Mouse (Mus musculus): ENCODE measurements around the gene Phf20. TPM values are rescaled to one million over a fixed set of nuclear protein-coding genes. Genes with fewer than 3 reads are reported as not detected.
"Not testable (repeated sequence)": the region's sequence is repeated elsewhere in the genome, so short reads cannot be mapped to it uniquely, and the experiment has no call there.

The Phf20 gene
- polyA plus RNA-seq, 1 experiment: 13.4 TPM

DNA sequence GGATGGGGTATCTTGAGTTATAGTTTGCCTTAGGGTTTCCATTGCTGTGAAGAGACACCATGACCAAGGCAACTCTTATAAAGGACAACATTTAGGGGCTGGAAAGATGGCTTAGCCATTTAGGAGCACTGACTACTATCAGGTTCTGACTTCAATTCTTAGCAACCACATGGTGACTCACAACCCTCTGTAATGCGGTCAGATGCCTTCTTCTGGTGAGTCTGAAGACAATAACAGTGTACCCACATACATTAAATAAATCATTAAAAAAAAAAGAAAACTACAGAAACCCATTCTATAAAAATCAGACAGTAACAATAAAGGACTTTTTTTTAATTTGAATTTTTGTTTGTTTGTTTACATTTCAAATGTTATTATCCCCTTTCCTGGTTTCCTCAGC lies 32.9 kb downstream of the Phf20 start:
- TF ChIP-seq TCF3 (IDR thresholded peaks at IDR 0.05; ENCODE audit: insufficient read length, low read depth) (no peak), USF1 (IDR thresholded peaks at IDR 0.05; ENCODE audit: low read depth) (peak; percentile 25)
- Histone ChIP-seq H3K36me3 (ENCODE audit: control insufficient read depth, insufficient read depth) (peaks cover 16% of the 10 kb centered on the region), H3K27me3 (ENCODE audit: control insufficient read depth, insufficient read depth, insufficient read length) (no peaks in the 10 kb centered on the region)

DNA sequence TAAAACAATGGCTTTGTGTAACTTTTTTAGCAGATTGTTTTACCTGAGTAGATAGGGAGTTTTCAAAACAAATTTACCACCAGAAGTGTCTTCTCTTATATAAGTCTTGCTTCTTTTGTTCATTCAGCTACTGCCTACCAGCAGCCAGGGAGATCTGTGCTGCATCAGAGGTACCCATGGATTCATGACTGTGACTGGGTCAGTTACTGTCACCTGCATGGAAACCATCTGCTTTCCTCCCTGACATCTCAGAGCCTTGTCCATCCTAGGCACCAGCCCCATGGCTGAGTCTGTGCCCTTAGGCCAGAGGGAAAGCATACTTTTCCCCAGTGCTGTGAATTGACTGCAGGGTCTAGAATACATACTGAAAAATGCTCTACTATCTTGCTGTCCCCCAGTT lies 35.1 kb downstream of the Phf20 start:
- H3K4me3 ChIP-seq: no peak overlapping the region
- peaks cover 81% of the 10 kb centered on the region for H3K79me2 ChIP-seq (ENCODE audit: control insufficient read depth, insufficient read depth)
- no peak for TF ChIP-seq CEBPB (IDR thresholded peaks at IDR 0.05; ENCODE audit: insufficient read depth, poor library complexity, severe bottlenecking)
- TF ChIP-seq MYOG (IDR thresholded peaks at IDR 0.05; ENCODE audit: control insufficient read depth in 1 of 3, insufficient read depth in 1 of 3, insufficient read length in 2 of 3, low read depth in 2 of 3): no peak
- TF ChIP-seq SRF (IDR thresholded peaks at IDR 0.05; ENCODE audit: control insufficient read depth, insufficient read length, low read depth): no peak
- no peak for TF ChIP-seq POLR2AphosphoS2 (IDR thresholded peaks at IDR 0.05; ENCODE audit: insufficient read length, low read depth)
- TF ChIP-seq MAX (IDR thresholded peaks at IDR 0.05; ENCODE audit: low read depth): no peak
- no peak for TF ChIP-seq POLR2A (IDR thresholded peaks at IDR 0.05; ENCODE audit: insufficient read length, low read depth)
- no peak for TF ChIP-seq E2F4 (IDR thresholded peaks at IDR 0.05; ENCODE audit: insufficient read depth)
- TF ChIP-seq REST (IDR thresholded peaks at IDR 0.05; ENCODE audit: insufficient read depth, insufficient read length): no peak
- TF ChIP-seq TCF3 (IDR thresholded peaks at IDR 0.05; ENCODE audit: insufficient read length, low read depth): no peak
- TF ChIP-seq USF1 (IDR thresholded peaks at IDR 0.05; ENCODE audit: low read depth): no peak
- H3K27me3 ChIP-seq (ENCODE audit: control insufficient read depth, insufficient read depth, insufficient read length): no peaks in the 10 kb centered on the region
- no peaks in the 10 kb centered on the region for H3K36me3 ChIP-seq (ENCODE audit: control insufficient read depth, insufficient read depth)
- no peak overlapping the region for H3K4me2 ChIP-seq (ENCODE audit: low read depth)
- no peak overlapping the region for H3ac ChIP-seq (ENCODE audit: control insufficient read depth, insufficient read length)

More for the DNA sequence above, 32.9 kb downstream of the Phf20 start:
- Histone ChIP-seq H3K4me2 (ENCODE audit: low read depth) (no peak overlapping the region), H3K79me2 (ENCODE audit: control insufficient read depth, insufficient read depth) (peaks cover 72% of the 10 kb centered on the region), H3K4me3 (no peak overlapping the region), H3ac (ENCODE audit: control insufficient read depth, insufficient read length) (no peak overlapping the region)

DNA sequence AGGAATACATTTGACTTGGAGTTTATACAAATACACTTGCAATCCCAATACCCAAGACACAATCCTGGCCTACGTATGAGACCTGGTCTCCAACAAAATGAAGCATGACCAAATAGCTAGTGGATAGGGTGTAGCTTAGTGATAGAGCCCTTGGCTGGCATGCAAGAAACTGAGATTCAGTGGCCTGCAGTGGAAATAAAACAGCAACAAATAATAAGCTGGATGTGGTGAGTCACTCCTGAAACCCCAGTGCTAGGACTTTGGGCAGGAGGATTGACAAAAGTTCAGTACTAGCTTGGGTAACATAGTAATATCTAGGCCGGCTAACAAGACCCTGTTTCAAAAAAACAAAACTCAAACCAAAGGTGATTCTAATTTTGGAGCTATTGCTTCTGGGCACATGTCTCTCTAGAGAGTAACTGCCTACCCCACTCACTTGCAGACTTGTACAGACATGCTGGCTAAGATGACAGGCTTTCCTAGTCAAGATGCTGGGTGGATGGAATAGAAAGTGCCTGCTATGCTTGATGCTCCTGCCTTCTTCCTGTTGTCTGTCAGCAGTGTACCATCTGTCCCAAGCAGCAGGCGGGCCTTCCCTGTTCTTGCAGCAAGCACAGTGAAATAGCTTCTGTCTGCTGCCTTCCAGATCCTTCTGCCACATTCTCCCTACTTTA lies 37.1 kb downstream of the Phf20 start:
- Histone ChIP-seq H3K4me3 (no peak overlapping the region), H3ac (ENCODE audit: control insufficient read depth, insufficient read length) (no peak overlapping the region), H3K36me3 (ENCODE audit: control insufficient read depth, insufficient read depth) (no peaks in the 10 kb centered on the region), H3K27me3 (ENCODE audit: control insufficient read depth, insufficient read depth, insufficient read length) (no peaks in the 10 kb centered on the region), H3K4me2 (ENCODE audit: low read depth) (peak overlapping the region; percentile 53), H3K79me2 (ENCODE audit: control insufficient read depth, insufficient read depth) (peaks cover 89% of the 10 kb centered on the region)
- no peak for TF ChIP-seq REST (IDR thresholded peaks at IDR 0.05; ENCODE audit: insufficient read depth, insufficient read length)
- peak in 1 of 3 experiments; percentile 20 for TF ChIP-seq MYOD1 (IDR thresholded peaks at IDR 0.05; ENCODE audit: control insufficient read depth in 1 of 3, insufficient read length in 2 of 3, low read depth in 2 of 3)
- TF ChIP-seq POLR2AphosphoS2 (IDR thresholded peaks at IDR 0.05; ENCODE audit: insufficient read length, low read depth): no peak
- no peak for TF ChIP-seq USF1 (IDR thresholded peaks at IDR 0.05; ENCODE audit: low read depth)
- no peak for TF ChIP-seq TCF3 (IDR thresholded peaks at IDR 0.05; ENCODE audit: insufficient read length, low read depth)
- TF ChIP-seq TCF12 (IDR thresholded peaks at IDR 0.05; ENCODE audit: insufficient read depth, poor library complexity, severe bottlenecking): no peak
- no peak for TF ChIP-seq MAX (IDR thresholded peaks at IDR 0.05; ENCODE audit: low read depth)
- TF ChIP-seq SRF (IDR thresholded peaks at IDR 0.05; ENCODE audit: control insufficient read depth, insufficient read length, low read depth): no peak
- TF ChIP-seq POLR2A (IDR thresholded peaks at IDR 0.05; ENCODE audit: insufficient read length, low read depth): no peak

DNA sequence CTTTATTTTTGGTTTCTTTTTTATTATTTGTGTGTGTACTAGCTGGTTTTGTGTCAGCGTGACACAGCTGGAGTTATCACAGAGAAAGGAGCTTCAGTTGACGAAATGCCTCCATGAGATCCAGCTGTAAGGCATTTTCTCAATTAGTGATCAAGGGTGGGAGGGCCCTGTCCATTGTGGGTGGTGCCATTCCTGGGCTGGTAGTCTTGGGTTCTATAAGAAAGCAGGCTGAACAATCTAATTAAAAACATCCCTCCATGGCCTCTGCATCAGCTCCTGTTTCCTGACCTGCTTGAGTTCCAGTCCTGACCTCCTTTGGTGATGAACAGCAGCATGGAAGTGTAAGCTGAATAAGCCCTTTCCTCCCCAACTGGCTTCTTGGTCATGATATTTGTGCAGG lies 37.8 kb downstream of the Phf20 start:
- Histone ChIP-seq H3K4me2 (ENCODE audit: low read depth) (peak overlapping the region; percentile 53), H3K79me2 (ENCODE audit: control insufficient read depth, insufficient read depth) (peaks cover 87% of the 10 kb centered on the region)
- H3ac ChIP-seq (ENCODE audit: control insufficient read depth, insufficient read length); H3K4me3 ChIP-seq; H3K27me3 ChIP-seq (ENCODE audit: control insufficient read depth, insufficient read depth, insufficient read length); H3K36me3 ChIP-seq (ENCODE audit: control insufficient read depth, insufficient read depth): not testable (repeated sequence)

DNA sequence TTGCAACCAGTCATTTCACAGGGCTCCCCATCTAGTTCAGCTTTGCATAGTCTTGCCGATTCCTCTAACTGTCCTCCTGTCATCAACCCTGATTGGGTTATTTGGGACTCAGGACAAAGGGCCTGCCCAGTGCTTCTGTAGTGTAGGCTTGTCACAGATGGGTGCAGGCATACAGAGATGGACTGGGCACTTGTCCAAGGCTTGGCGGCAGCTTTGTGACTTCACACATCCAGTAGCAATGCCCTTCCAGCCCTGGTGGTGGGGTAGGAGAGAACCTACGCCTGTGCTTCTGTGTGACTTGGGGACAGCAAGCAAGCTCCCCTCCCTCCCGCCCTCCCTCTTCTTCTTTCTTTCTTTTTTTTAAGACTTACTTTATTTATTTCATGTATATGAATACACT lies 39.6 kb downstream of the Phf20 start:
- H3K79me2 ChIP-seq (ENCODE audit: control insufficient read depth, insufficient read depth): peaks cover 73% of the 10 kb centered on the region
- no peak overlapping the region for H3K4me3 ChIP-seq
- no peaks in the 10 kb centered on the region for H3K27me3 ChIP-seq (ENCODE audit: control insufficient read depth, insufficient read depth, insufficient read length)
- H3K4me2 ChIP-seq (ENCODE audit: low read depth): no peak overlapping the region
- no peak overlapping the region for H3ac ChIP-seq (ENCODE audit: control insufficient read depth, insufficient read length)
- H3K36me3 ChIP-seq (ENCODE audit: control insufficient read depth, insufficient read depth): no peaks in the 10 kb centered on the region
- TF ChIP-seq SRF (IDR thresholded peaks at IDR 0.05; ENCODE audit: control insufficient read depth, insufficient read length, low read depth) (no peak), CEBPB (IDR thresholded peaks at IDR 0.05; ENCODE audit: insufficient read depth, poor library complexity, severe bottlenecking) (no peak), MYOG (IDR thresholded peaks at IDR 0.05; ENCODE audit: control insufficient read depth in 1 of 3, insufficient read depth in 1 of 3, insufficient read length in 2 of 3, low read depth in 2 of 3) (no peak), POLR2A (IDR thresholded peaks at IDR 0.05; ENCODE audit: insufficient read length, low read depth) (no peak), E2F4 (IDR thresholded peaks at IDR 0.05; ENCODE audit: insufficient read depth) (no peak), MAX (IDR thresholded peaks at IDR 0.05; ENCODE audit: low read depth) (no peak)

DNA sequence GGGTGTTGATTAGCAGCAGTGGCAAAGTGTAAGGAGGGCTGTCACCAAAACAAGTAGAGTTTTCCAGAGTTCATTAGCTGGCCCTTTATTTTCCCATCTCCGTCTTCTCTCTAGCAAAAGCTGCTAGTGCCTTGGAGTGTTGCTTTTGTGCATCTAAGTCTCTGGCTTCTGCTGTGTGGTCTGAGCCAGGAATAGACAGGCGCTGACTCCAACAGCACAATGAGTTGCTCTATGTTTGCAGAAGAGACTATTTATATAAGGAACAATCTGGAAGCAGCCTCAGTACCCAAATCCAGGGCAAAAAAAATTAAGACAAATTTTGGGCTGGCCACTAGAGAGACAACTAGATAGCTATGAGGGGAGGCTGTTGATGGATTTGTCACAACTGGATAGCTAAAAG lies 45.4 kb downstream of the Phf20 start:
- no peak overlapping the region for H3ac ChIP-seq (ENCODE audit: control insufficient read depth, insufficient read length)
- no peak overlapping the region for H3K4me3 ChIP-seq
- peaks cover 48% of the 10 kb centered on the region for H3K79me2 ChIP-seq (ENCODE audit: control insufficient read depth, insufficient read depth)
- no peaks in the 10 kb centered on the region for H3K36me3 ChIP-seq (ENCODE audit: control insufficient read depth, insufficient read depth)
- no peaks in the 10 kb centered on the region for H3K27me3 ChIP-seq (ENCODE audit: control insufficient read depth, insufficient read depth, insufficient read length)
- no peak for TF ChIP-seq SRF (IDR thresholded peaks at IDR 0.05; ENCODE audit: control insufficient read depth, insufficient read length, low read depth)
- TF ChIP-seq CEBPB (IDR thresholded peaks at IDR 0.05; ENCODE audit: insufficient read depth, poor library complexity, severe bottlenecking): no peak
- TF ChIP-seq TCF12 (IDR thresholded peaks at IDR 0.05; ENCODE audit: insufficient read depth, poor library complexity, severe bottlenecking): no peak
- no peak for TF ChIP-seq POLR2A (IDR thresholded peaks at IDR 0.05; ENCODE audit: insufficient read length, low read depth)
- H3K4me2 ChIP-seq (ENCODE audit: low read depth): peak overlapping the region; percentile 3
